Mouse (Mus musculus): ENCODE measurements around the gene Hoxd3. TPM values are rescaled to one million over a fixed set of nuclear protein-coding genes. Genes with fewer than 3 reads are reported as not detected.

Gene Hoxd3
- polyA plus RNA-seq, 1 experiment from 2014 or later, result 3.2 TPM

GRCm38 (mm10) chr2:74668370-74669229 lies 43.1 kb upstream of the Hoxd3 start:
- Histone ChIP-seq H3K9me3 (ENCODE audit: control insufficient read depth) (no peaks in the 10 kb centered on the region), H3K36me3 (ENCODE audit: control insufficient read depth, insufficient read depth) (no peaks in the 10 kb centered on the region), H3K27me3 (replicated peaks; ENCODE audit: control insufficient read depth, insufficient read depth, low read length) (peaks cover 96% of the 10 kb centered on the region), H3K9ac (ENCODE audit: low read depth, low read length) (no peak overlapping the region), H3K4me1 (replicated peaks; ENCODE audit: control insufficient read depth, insufficient read depth, low read length) (0 out of 2 replicates have a peak, but pooled peaks cover 3% of the 10 kb centered on the region), H3K4me2 (replicated peaks; ENCODE audit: low read depth) (peak overlapping the region; percentile 71), H3K4me3 (ENCODE audit: low read depth, low read length) (peak overlapping the region; percentile 42), H3K27ac (ENCODE audit: low read depth, low read length) (no peak overlapping the region)
- peak; percentile 25; the same call in 1 of the 2 replicates for ATAC-seq
- under 1% methylated on average over 65 of the region's 74 CpGs for WGBS
- no peak for TF ChIP-seq CTCF (IDR thresholded peaks at IDR 0.05; ENCODE audit: low read depth)

DNA sequence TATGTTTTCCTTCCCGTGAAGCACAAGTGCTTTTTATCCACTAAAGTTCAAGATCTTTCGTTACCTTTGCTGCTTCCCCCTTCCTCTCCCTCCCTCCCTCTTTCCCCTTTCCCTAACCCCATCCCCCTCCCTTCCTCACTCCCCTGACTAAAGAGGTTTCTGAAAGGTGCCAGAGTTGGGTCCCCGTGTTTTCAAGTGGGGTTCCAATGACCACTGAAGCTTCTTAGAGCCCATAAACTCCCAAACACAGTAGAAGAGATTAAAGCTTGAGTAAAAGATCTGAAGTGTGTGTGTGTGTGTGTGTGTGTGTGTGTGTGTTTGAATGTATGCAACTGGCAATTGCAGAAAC lies 42.5 kb upstream of the Hoxd3 start:
- H3K4me1 ChIP-seq (replicated peaks; ENCODE audit: control insufficient read depth, insufficient read depth, low read length), result 0 out of 2 replicates have a peak, but pooled peaks cover 3% of the 10 kb centered on the region
- no peak overlapping the region for H3K9ac ChIP-seq (ENCODE audit: low read depth, low read length)
- TF ChIP-seq CTCF (IDR thresholded peaks at IDR 0.05; ENCODE audit: low read depth), result no peak
- ATAC-seq, result no peak
- H3K9me3 ChIP-seq (ENCODE audit: control insufficient read depth), result no peaks in the 10 kb centered on the region
- H3K4me3 ChIP-seq (ENCODE audit: low read depth, low read length), result no peak overlapping the region
- no peak overlapping the region for H3K27ac ChIP-seq (ENCODE audit: low read depth, low read length)
- WGBS, result 1% methylated on average over 3 of the region's 3 CpGs
- peaks cover 96% of the 10 kb centered on the region for H3K27me3 ChIP-seq (replicated peaks; ENCODE audit: control insufficient read depth, insufficient read depth, low read length)
- H3K36me3 ChIP-seq (ENCODE audit: control insufficient read depth, insufficient read depth), result no peaks in the 10 kb centered on the region
- H3K4me2 ChIP-seq (replicated peaks; ENCODE audit: low read depth), result no peak overlapping the region

- H3K27me3 ChIP-seq (replicated peaks; ENCODE audit: control insufficient read depth, insufficient read depth, low read length), result peaks cover 96% of the 10 kb centered on the region
- no peak overlapping the region for H3K4me2 ChIP-seq (replicated peaks; ENCODE audit: low read depth)
- H3K4me1 ChIP-seq (replicated peaks; ENCODE audit: control insufficient read depth, insufficient read depth, low read length), result 0 out of 2 replicates have a peak, but pooled peaks cover 3% of the 10 kb centered on the region
- H3K9ac ChIP-seq (ENCODE audit: low read depth, low read length), result no peak overlapping the region
- WGBS, result 2% methylated on average over 14 of the region's 14 CpGs
- H3K4me3 ChIP-seq (ENCODE audit: low read depth, low read length), result no peak overlapping the region
- H3K9me3 ChIP-seq (ENCODE audit: control insufficient read depth), result no peaks in the 10 kb centered on the region
- no peak overlapping the region for H3K27ac ChIP-seq (ENCODE audit: low read depth, low read length)
- TF ChIP-seq CTCF (IDR thresholded peaks at IDR 0.05; ENCODE audit: low read depth), result no peak
- no peak for ATAC-seq
- H3K36me3 ChIP-seq (ENCODE audit: control insufficient read depth, insufficient read depth), result no peaks in the 10 kb centered on the region
Measured at GRCm38 (mm10) chr2:74669650-74670235, 42.0 kb upstream of the Hoxd3 start.

GRCm38 (mm10) chr2:74670632-74671188 lies 41.0 kb upstream of the Hoxd3 start:
- Histone ChIP-seq H3K9me3 (ENCODE audit: control insufficient read depth) (no peaks in the 10 kb centered on the region), H3K9ac (ENCODE audit: low read depth, low read length) (no peak overlapping the region), H3K4me2 (replicated peaks; ENCODE audit: low read depth) (no peak overlapping the region), H3K27ac (ENCODE audit: low read depth, low read length) (no peak overlapping the region), H3K4me3 (ENCODE audit: low read depth, low read length) (no peak overlapping the region), H3K4me1 (replicated peaks; ENCODE audit: control insufficient read depth, insufficient read depth, low read length) (0 out of 2 replicates have a peak, but pooled peaks cover 3% of the 10 kb centered on the region), H3K27me3 (replicated peaks; ENCODE audit: control insufficient read depth, insufficient read depth, low read length) (peaks cover 97% of the 10 kb centered on the region), H3K36me3 (ENCODE audit: control insufficient read depth, insufficient read depth) (no peaks in the 10 kb centered on the region)
- no peak for ATAC-seq
- no peak for TF ChIP-seq CTCF (IDR thresholded peaks at IDR 0.05; ENCODE audit: low read depth)
- 5% methylated on average over 3 of the region's 3 CpGs for WGBS

DNA sequence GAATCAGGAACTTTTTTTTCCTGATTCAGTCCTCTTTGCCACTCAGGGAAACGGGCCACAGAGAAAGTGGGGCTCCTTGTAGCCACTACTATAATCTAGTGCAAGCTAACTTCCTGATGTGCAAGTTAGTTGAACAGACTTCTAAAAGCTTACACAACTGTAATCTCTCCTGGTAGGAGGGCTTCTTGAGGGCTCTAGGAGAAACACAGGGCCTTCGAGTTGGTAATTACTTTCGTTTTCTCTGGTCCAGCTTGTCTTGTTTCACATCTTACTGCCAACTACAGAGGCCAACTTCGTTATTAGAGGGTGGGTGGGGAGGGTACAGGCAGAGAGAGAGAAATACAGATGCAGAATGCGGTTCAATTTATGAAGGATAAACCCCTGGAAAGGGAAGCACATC lies 39.9 kb upstream of the Hoxd3 start:
- Histone ChIP-seq H3K4me3 (ENCODE audit: low read depth, low read length) (peak overlapping the region; percentile 38; the same call in 1 of the 2 replicates), H3K9ac (ENCODE audit: low read depth, low read length) (no peak overlapping the region), H3K4me1 (replicated peaks; ENCODE audit: control insufficient read depth, insufficient read depth, low read length) (0 out of 2 replicates have a peak, but pooled peaks cover 3% of the 10 kb centered on the region), H3K9me3 (ENCODE audit: control insufficient read depth) (no peaks in the 10 kb centered on the region), H3K4me2 (replicated peaks; ENCODE audit: low read depth) (peak overlapping the region; percentile 33), H3K27ac (ENCODE audit: low read depth, low read length) (no peak overlapping the region), H3K27me3 (replicated peaks; ENCODE audit: control insufficient read depth, insufficient read depth, low read length) (peaks cover 99% of the 10 kb centered on the region), H3K36me3 (ENCODE audit: control insufficient read depth, insufficient read depth) (no peaks in the 10 kb centered on the region)
- TF ChIP-seq CTCF (IDR thresholded peaks at IDR 0.05; ENCODE audit: low read depth), result no peak
- 13% methylated on average over 5 of the region's 5 CpGs for WGBS
- ATAC-seq, result no peak
